Mouse (Mus musculus) testis, adult 2 months (tissue): ENCODE data around the gene Runx2. TPM values are rescaled to one million over a fixed set of nuclear protein-coding genes. Genes with fewer than 3 reads are reported as not detected.

ENCODE experiments used
- H3K27ac ChIP-seq: fragments of 200-500 bp; 2 replicates; pipeline ENCODE4 v1.5.1; 2012; ENCODE audit warnings: low read depth, low read length; ENCODE audit not compliant: control insufficient read depth, insufficient read depth
- H3K27me3 ChIP-seq: fragments of 200-500 bp; 2 replicates; pipeline ENCODE4 v1.6.1; 2012; ENCODE audit warnings: mild to moderate bottlenecking, low read length, moderate library complexity; ENCODE audit not compliant: control insufficient read depth, insufficient read depth
- H3K36me3 ChIP-seq: fragments of 200-500 bp; 2 replicates; pipeline ENCODE4 v1.6.1; 2012; ENCODE audit warnings: mild to moderate bottlenecking, low read length; ENCODE audit not compliant: control insufficient read depth, insufficient read depth
- H3K4me1 ChIP-seq: fragments of 200-500 bp; 2 replicates; pipeline ENCODE4 v1.6.1; 2012; ENCODE audit warnings: low read length; ENCODE audit not compliant: control insufficient read depth, insufficient read depth
- H3K4me3 ChIP-seq: fragments of 200-500 bp; 2 replicates; pipeline ENCODE4 v1.5.1; 2012; ENCODE audit warnings: low read depth, mild to moderate bottlenecking, low read length, moderate library complexity, mixed read lengths; ENCODE audit not compliant: control insufficient read depth
- CTCF ChIP-seq: fragments of 200-500 bp; IDR thresholded peaks from 2 replicates; pipeline ENCODE4 v1.5.1; 2012; ENCODE audit warnings: low read depth, mild to moderate bottlenecking, inconsistent platforms, low read length, moderate library complexity; ENCODE audit not compliant: control insufficient read depth, insufficient read depth, insufficient replicate concordance
- POLR2A ChIP-seq: fragments of 200-500 bp; IDR thresholded peaks from 2 replicates; pipeline ENCODE4 v1.6.1; 2012; ENCODE audit warnings: low read depth, mild to moderate bottlenecking, inconsistent platforms, low read length, moderate library complexity; ENCODE audit not compliant: control insufficient read depth
- polyA plus RNA-seq: library from polyadenylated mRNA; depleted of rRNA; stranded (reverse); fragments of >200 nt; gene quantifications from 2 replicates; pipeline ENCODE4 v1.2.3, GENCODE M21; 2012

Runx2 gene
- polyA plus RNA-seq, 1 experiment = 10.4 TPM

DNA sequence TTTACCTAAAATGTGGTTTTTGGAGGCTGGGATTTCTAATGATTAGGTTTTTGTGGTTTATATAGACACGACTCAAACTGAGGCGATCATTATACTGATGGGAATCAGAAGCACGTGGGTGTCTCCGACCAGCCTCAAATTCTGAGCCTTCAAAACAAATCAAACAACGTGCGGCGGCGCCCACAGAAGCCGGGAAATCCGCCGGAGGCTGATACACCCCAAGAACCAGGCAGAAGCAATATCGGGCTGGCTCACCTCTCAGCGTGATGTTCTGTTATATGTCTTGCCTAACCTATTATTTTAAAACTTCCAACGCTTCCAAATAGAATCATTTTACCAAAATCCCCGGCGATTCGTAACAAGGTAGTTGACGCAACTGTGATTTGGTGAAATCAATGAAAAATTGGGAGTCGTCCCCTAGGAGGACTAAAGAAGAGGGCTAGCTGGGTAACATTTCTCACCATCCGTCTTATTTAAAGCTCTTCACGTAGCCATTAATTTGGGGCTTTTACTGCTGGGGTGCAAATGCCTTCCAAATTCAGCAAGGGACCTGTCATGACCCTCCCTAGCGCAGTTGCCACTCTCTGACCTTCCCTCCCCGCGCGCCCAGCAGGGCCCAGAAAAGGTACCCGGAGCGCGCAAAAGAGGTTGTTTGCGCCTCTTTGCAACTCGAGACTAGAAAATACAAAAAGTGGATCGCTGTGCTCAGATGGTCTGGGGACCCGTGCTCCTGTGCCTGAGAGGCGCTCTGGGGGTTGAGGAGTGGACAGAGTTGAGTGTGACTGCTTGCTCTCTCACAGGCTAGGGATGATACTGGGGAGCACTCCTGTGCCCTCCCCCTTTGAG, 77.1 kb downstream of the Runx2 start:
- TF ChIP-seq POLR2A (no peak), CTCF (no peak)
- peaks cover 12% of the 10 kb centered on the region for H3K4me1 ChIP-seq
- H3K27me3 ChIP-seq = peaks cover 2% of the 10 kb centered on the region
- H3K27ac ChIP-seq = no peak overlapping the region
- no peaks in the 10 kb centered on the region for H3K36me3 ChIP-seq
- no peak overlapping the region for H3K4me3 ChIP-seq

- peaks cover 2% of the 10 kb centered on the region for H3K27me3 ChIP-seq
- no peak overlapping the region for H3K27ac ChIP-seq
- H3K4me3 ChIP-seq = peak overlapping the region; percentile 83
- H3K4me1 ChIP-seq = peaks cover 12% of the 10 kb centered on the region
- no peak for TF ChIP-seq POLR2A
- no peak for TF ChIP-seq CTCF
- H3K36me3 ChIP-seq = no peaks in the 10 kb centered on the region
Measured at GRCm38 (mm10) chr17:44735991-44736561, 78.5 kb downstream of the Runx2 start.

GRCm38 (mm10) chr17:44735223-44735990, 79.2 kb downstream of the Runx2 start:
- peaks cover 12% of the 10 kb centered on the region for H3K4me1 ChIP-seq
- H3K27me3 ChIP-seq = peaks cover 2% of the 10 kb centered on the region
- peak overlapping the region; percentile 83 for H3K4me3 ChIP-seq
- no peaks in the 10 kb centered on the region for H3K36me3 ChIP-seq
- no peak overlapping the region for H3K27ac ChIP-seq
- TF ChIP-seq CTCF (no peak), POLR2A (no peak)

DNA sequence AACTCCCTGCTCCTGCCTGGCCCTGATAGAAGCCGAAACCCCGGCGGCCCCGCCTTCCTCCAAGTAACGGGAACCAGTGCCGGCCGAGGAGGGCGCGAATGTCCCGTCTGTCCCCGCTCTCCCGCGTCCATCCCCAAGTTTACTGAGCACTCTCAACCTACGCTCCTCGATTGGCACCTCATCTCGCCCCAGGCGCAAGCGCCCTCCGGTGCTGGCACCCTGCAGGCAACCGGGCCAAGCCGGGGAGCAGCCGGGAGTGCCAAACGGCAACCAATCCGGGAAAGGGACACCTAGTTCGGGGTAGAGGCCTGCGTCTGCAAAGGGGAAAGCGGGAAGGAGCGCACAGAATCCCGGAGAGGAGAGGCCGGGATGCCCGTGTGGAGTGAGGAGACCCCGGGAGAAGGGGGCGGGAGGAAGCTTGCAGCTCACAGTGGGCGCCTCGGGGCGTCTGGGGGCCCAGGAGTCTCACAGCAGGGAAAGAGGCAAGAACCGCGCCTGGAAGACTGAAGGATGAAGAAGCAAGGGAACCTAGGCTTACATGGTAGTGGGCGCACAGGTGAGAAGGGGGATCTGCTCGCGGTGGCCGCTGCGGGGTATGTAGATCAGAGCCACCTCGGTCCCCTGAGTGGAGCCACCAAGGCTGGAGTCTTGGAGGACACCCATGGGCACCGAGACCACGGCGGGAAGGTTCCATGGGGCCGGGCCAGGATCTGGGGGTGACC, 79.9 kb downstream of the Runx2 start:
- Histone ChIP-seq H3K4me3 (peak overlapping the region; percentile 83), H3K27me3 (peaks cover 2% of the 10 kb centered on the region), H3K27ac (no peak overlapping the region), H3K36me3 (no peaks in the 10 kb centered on the region), H3K4me1 (peaks cover 12% of the 10 kb centered on the region)
- TF ChIP-seq CTCF = no peak
- TF ChIP-seq POLR2A = no peak

GRCm38 (mm10) chr17:44733544-44734310, 80.9 kb downstream of the Runx2 start:
- Histone ChIP-seq H3K27ac (no peak overlapping the region), H3K4me1 (peaks cover 12% of the 10 kb centered on the region), H3K36me3 (no peaks in the 10 kb centered on the region), H3K27me3 (peaks cover 2% of the 10 kb centered on the region), H3K4me3 (no peak overlapping the region)
- no peak for TF ChIP-seq CTCF

- no peaks in the 10 kb centered on the region for H3K27me3 ChIP-seq
- TF ChIP-seq POLR2A = no peak
- no peak for TF ChIP-seq CTCF
- no peaks in the 10 kb centered on the region; the same call in 1 of the 2 replicates for H3K4me1 ChIP-seq
- H3K27ac ChIP-seq = no peak overlapping the region
- no peaks in the 10 kb centered on the region for H3K36me3 ChIP-seq
- no peak overlapping the region for H3K4me3 ChIP-seq
Measured at GRCm38 (mm10) chr17:44728464-44728863, 86.1 kb downstream of the Runx2 start.
